Mouse (Mus musculus) right cerebral cortex, adult 18-20 months (tissue): ENCODE results near the gene Cdc37.

Source experiments
- DNase-seq: peaks from one replicate; pipeline ENCODE4 v3.0.0; 2022; ENCODE audit warnings: mixed read lengths

Cdc37 gene

GRCm38 (mm10) chr9:21093423-21093822 is 56.4 kb downstream of the Cdc37 start:
- DNase-seq, result no peak

- peak; percentile 99 for DNase-seq
Observed at GRCm38 (mm10) chr9:21091707-21092320, 58.0 kb downstream of the Cdc37 start, which contains the start of the genes Gm38431 and Raver1. TSS of gene Gm38431 (minus strand) at chr9:21091997. TSS of gene Raver1 (minus strand) at chr9:21092008.

- no peak for DNase-seq
Observed at GRCm38 (mm10) chr9:21090972-21091706, 58.6 kb downstream of the Cdc37 start.

- DNase-seq, result no peak
Observed at GRCm38 (mm10) chr9:21090537-21090936, 59.2 kb downstream of the Cdc37 start.

- DNase-seq, result no peak
Observed at GRCm38 (mm10) chr9:21083324-21083723, 66.5 kb downstream of the Cdc37 start.
